Comparison of ENCODE assay signal across 13 mouse cellular contexts in genomic region chr1:182333766-182334437, GRCm38 (mm10).
"Had no signal": no experiment of that assay in that cellular context is flagged by ENCODE, and none has a peak within 500 bp of the region (broad histone marks: within the 10 kb centered on the region; RNA-seq: fewer than 3 reads in every experiment).

No protein-coding gene starts in this region.

- H3K4me2 ChIP-seq: limb, embryonic 13.5 days; liver, embryonic 12.5 days; lung, embryonic 14.5 days; midbrain, embryonic 12.5 days had no signal

- H3K9me3 ChIP-seq: limb, embryonic 13.5 days; liver, embryonic 12.5 days; midbrain, embryonic 12.5 days had no signal

- H3K4me3 ChIP-seq: layer of hippocampus, adult 2 months; limb, embryonic 13.5 days; liver, embryonic 12.5 days; midbrain, embryonic 12.5 days had no signal

- H3K27ac ChIP-seq: layer of hippocampus, adult 2 months; limb, embryonic 13.5 days; liver, embryonic 12.5 days; midbrain, embryonic 12.5 days; stomach, postnatal 0 days had no signal

- ATAC-seq: liver, embryonic 12.5 days; midbrain, embryonic 16.5 days had no signal

- DNase-seq: kidney, adult 18-20 months; kidney, postnatal 10 days; kidney, postnatal 4 days; lung, embryonic 14.5 days; lung, postnatal 14 days; right cerebral cortex, adult 18-20 months; right cerebral cortex, postnatal 25 days had no signal

- H3K9ac ChIP-seq: limb, embryonic 13.5 days; liver, embryonic 12.5 days; lung, embryonic 14.5 days; midbrain, embryonic 12.5 days had no signal

- H3K27me3 ChIP-seq: limb, embryonic 13.5 days; liver, embryonic 12.5 days; midbrain, embryonic 12.5 days had no signal
